Mouse (Mus musculus): ENCODE measurements around the gene Rhd. TPM values are rescaled to one million over a fixed set of nuclear protein-coding genes. Genes with fewer than 3 reads are reported as not detected.

Gene Rhd
- polyA plus RNA-seq, 1 experiment = 0.06 TPM

- Histone ChIP-seq H3K4me1 (ENCODE audit: control insufficient read depth, insufficient read depth, low read length) (peaks cover 2% of the 10 kb centered on the region; the same call in 1 of the 2 replicates), H3K4me3 (ENCODE audit: insufficient read depth, low read length) (no peak overlapping the region), H3K27ac (ENCODE audit: insufficient read depth, low read length) (no peak overlapping the region)
- TF ChIP-seq CTCF (IDR thresholded peaks at IDR 0.05; ENCODE audit: extremely low read depth, insufficient read depth, low read length) (no peak), POLR2A (IDR thresholded peaks at IDR 0.05; ENCODE audit: extremely low read depth, insufficient read depth, low read length) (no peak)
Measured at GRCm38 (mm10) chr4:134855371-134855770, 9.0 kb upstream of the Rhd start.

DNA sequence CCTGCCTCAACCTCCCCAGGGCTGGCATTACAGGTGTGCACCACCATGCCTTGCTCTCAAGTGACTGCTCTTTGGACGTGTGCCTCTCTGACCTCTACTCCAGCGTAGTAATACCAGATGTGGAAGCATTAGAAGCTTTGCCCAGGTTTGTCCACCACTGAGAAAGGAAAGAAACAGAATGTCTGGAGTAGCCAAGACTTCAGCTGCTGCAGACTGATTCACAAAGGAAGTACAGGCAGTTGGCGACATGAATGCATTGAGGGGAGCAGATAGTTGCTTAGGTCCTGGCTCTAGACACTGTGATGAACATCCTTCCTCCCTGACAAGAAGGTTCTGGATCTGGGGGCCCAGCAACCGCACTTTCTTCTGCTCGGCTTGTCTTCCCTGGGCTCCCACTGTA lies 8.3 kb upstream of the Rhd start:
- TF ChIP-seq POLR2A (IDR thresholded peaks at IDR 0.05; ENCODE audit: extremely low read depth, insufficient read depth, low read length) = no peak
- TF ChIP-seq CTCF (IDR thresholded peaks at IDR 0.05; ENCODE audit: extremely low read depth, insufficient read depth, low read length) = no peak
- Histone ChIP-seq H3K4me1 (ENCODE audit: control insufficient read depth, insufficient read depth, low read length) (no peaks in the 10 kb centered on the region), H3K4me3 (ENCODE audit: insufficient read depth, low read length) (no peak overlapping the region), H3K27ac (ENCODE audit: insufficient read depth, low read length) (no peak overlapping the region)

DNA sequence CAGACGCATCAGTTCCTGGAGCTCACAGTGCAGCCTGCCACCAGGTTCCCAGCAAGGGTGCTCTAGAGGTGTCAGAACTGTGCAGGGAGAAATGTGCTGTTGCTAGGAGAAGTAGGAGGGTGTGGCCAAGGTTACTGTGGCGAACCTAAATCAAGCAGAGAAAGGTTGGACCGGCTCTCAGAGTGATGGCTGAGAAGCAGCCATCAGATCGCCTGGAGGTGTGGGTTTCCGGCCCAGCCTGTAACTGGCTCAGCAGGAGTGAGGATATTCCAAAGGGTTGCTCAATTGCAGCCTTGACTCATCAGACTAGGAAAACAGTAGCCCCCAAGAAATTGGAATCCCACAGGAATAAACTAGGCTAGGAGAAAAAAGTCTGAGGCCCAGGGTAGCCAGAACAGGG lies 7.8 kb upstream of the Rhd start:
- no peak for TF ChIP-seq CTCF (IDR thresholded peaks at IDR 0.05; ENCODE audit: extremely low read depth, insufficient read depth, low read length)
- no peak for TF ChIP-seq POLR2A (IDR thresholded peaks at IDR 0.05; ENCODE audit: extremely low read depth, insufficient read depth, low read length)
- H3K4me3 ChIP-seq (ENCODE audit: insufficient read depth, low read length) = no peak overlapping the region
- no peaks in the 10 kb centered on the region for H3K4me1 ChIP-seq (ENCODE audit: control insufficient read depth, insufficient read depth, low read length)
- H3K27ac ChIP-seq (ENCODE audit: insufficient read depth, low read length) = no peak overlapping the region

GRCm38 (mm10) chr4:134858494-134858893 lies 5.8 kb upstream of the Rhd start:
- Histone ChIP-seq H3K4me3 (ENCODE audit: insufficient read depth, low read length) (no peak overlapping the region), H3K27ac (ENCODE audit: insufficient read depth, low read length) (no peak overlapping the region), H3K4me1 (ENCODE audit: control insufficient read depth, insufficient read depth, low read length) (no peaks in the 10 kb centered on the region)
- TF ChIP-seq POLR2A (IDR thresholded peaks at IDR 0.05; ENCODE audit: extremely low read depth, insufficient read depth, low read length) = no peak
- TF ChIP-seq CTCF (IDR thresholded peaks at IDR 0.05; ENCODE audit: extremely low read depth, insufficient read depth, low read length) = no peak

DNA sequence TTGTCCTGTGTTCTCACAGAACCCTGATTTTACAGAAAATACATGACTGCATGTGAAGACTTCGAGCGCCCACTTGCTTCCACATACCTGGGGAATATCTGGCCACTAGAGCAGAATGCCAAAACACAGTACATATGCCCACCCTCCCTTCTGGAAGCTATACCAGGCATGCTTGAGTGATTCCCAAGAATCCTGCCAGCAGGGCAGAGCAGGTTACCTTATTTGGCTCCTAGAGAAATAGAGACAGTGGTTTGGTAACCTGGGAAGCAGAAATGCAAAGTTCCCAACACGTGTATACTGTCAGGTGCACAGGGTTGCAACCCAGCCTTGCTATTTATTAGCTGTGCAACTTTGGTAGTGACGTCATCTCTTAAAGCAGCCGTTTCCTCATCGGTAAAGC lies 2.5 kb upstream of the Rhd start:
- no peak for TF ChIP-seq POLR2A (IDR thresholded peaks at IDR 0.05; ENCODE audit: extremely low read depth, insufficient read depth, low read length)
- no peak for TF ChIP-seq CTCF (IDR thresholded peaks at IDR 0.05; ENCODE audit: extremely low read depth, insufficient read depth, low read length)
- Histone ChIP-seq H3K4me1 (ENCODE audit: control insufficient read depth, insufficient read depth, low read length) (no peaks in the 10 kb centered on the region), H3K4me3 (ENCODE audit: insufficient read depth, low read length) (no peak overlapping the region), H3K27ac (ENCODE audit: insufficient read depth, low read length) (no peak overlapping the region)

GRCm38 (mm10) chr4:134862996-134863395 lies 1.3 kb upstream of the Rhd start:
- Histone ChIP-seq H3K4me1 (ENCODE audit: control insufficient read depth, insufficient read depth, low read length) (no peaks in the 10 kb centered on the region), H3K4me3 (ENCODE audit: insufficient read depth, low read length) (no peak overlapping the region), H3K27ac (ENCODE audit: insufficient read depth, low read length) (no peak overlapping the region)
- no peak for TF ChIP-seq POLR2A (IDR thresholded peaks at IDR 0.05; ENCODE audit: extremely low read depth, insufficient read depth, low read length)
- no peak for TF ChIP-seq CTCF (IDR thresholded peaks at IDR 0.05; ENCODE audit: extremely low read depth, insufficient read depth, low read length)

DNA sequence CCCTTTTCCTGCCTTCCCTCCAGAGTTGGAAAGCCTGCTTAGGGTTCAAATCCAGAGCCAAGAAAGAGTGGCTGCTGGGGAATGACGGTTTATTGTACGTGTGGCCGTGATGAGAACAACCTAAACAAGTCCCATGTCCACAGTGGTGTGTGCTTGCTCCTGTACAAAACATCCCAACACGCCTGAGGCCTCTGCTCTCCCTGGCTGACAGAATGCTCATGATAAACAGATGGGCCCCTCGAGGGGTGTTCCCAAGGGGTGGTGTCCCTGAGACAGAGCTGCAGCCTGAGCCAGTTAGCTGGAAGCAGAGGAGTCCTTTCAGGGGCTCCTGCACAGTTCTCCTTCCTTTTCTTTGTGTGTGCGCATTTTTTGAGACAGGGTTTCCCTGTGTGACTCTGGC lies 1.0 kb downstream of the Rhd start:
- TF ChIP-seq CTCF (IDR thresholded peaks at IDR 0.05; ENCODE audit: extremely low read depth, insufficient read depth, low read length) (no peak), POLR2A (IDR thresholded peaks at IDR 0.05; ENCODE audit: extremely low read depth, insufficient read depth, low read length) (no peak)
- no peak overlapping the region for H3K27ac ChIP-seq (ENCODE audit: insufficient read depth, low read length)

DNA sequence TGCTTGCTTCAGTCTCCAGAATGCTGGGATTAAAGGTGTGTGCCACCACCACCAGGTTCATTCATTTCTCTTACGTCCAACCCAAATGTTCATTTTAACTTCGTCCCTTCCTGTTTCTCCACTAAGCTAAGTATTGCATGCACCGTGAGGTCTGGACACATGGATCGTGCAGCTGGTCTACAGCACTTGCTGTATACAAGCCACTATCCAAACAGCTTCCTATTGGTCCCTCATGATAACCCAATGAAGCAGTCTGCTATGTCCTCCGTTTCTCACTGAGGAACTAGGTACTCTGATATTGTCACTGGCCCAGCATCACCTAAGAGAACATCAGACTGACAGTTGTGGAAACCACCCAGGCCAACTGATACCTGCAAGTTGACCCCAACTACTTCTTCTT lies 1.5 kb downstream of the Rhd start:
- Histone ChIP-seq H3K4me3 (ENCODE audit: insufficient read depth, low read length) (no peak overlapping the region), H3K4me1 (ENCODE audit: control insufficient read depth, insufficient read depth, low read length) (no peaks in the 10 kb centered on the region), H3K27ac (ENCODE audit: insufficient read depth, low read length) (no peak overlapping the region)
- TF ChIP-seq POLR2A (IDR thresholded peaks at IDR 0.05; ENCODE audit: extremely low read depth, insufficient read depth, low read length) (no peak), CTCF (IDR thresholded peaks at IDR 0.05; ENCODE audit: extremely low read depth, insufficient read depth, low read length) (no peak)

More for the DNA sequence above, 1.0 kb downstream of the Rhd start:
- H3K4me1 ChIP-seq (ENCODE audit: control insufficient read depth, insufficient read depth, low read length) = no peaks in the 10 kb centered on the region
- H3K4me3 ChIP-seq (ENCODE audit: insufficient read depth, low read length) = no peak overlapping the region

- Histone ChIP-seq H3K4me1 (ENCODE audit: control insufficient read depth, insufficient read depth, low read length) (no peaks in the 10 kb centered on the region), H3K4me3 (ENCODE audit: insufficient read depth, low read length) (no peak overlapping the region), H3K27ac (ENCODE audit: insufficient read depth, low read length) (no peak overlapping the region)
- TF ChIP-seq POLR2A (IDR thresholded peaks at IDR 0.05; ENCODE audit: extremely low read depth, insufficient read depth, low read length) = no peak
- no peak for TF ChIP-seq CTCF (IDR thresholded peaks at IDR 0.05; ENCODE audit: extremely low read depth, insufficient read depth, low read length)
Measured at GRCm38 (mm10) chr4:134867213-134867612, 2.9 kb downstream of the Rhd start.

- no peak for TF ChIP-seq CTCF (IDR thresholded peaks at IDR 0.05; ENCODE audit: extremely low read depth, insufficient read depth, low read length)
- no peak for TF ChIP-seq POLR2A (IDR thresholded peaks at IDR 0.05; ENCODE audit: extremely low read depth, insufficient read depth, low read length)
- no peak overlapping the region for H3K27ac ChIP-seq (ENCODE audit: insufficient read depth, low read length)
- H3K4me3 ChIP-seq (ENCODE audit: insufficient read depth, low read length) = no peak overlapping the region
- no peaks in the 10 kb centered on the region for H3K4me1 ChIP-seq (ENCODE audit: control insufficient read depth, insufficient read depth, low read length)
Measured at GRCm38 (mm10) chr4:134867661-134868060, 3.3 kb downstream of the Rhd start.

- no peak overlapping the region for H3K4me3 ChIP-seq (ENCODE audit: insufficient read depth, low read length)
- H3K27ac ChIP-seq (ENCODE audit: insufficient read depth, low read length) = no peak overlapping the region
- TF ChIP-seq CTCF (IDR thresholded peaks at IDR 0.05; ENCODE audit: extremely low read depth, insufficient read depth, low read length) (no peak), POLR2A (IDR thresholded peaks at IDR 0.05; ENCODE audit: extremely low read depth, insufficient read depth, low read length) (no peak)
- H3K4me1 ChIP-seq (ENCODE audit: control insufficient read depth, insufficient read depth, low read length) = no peaks in the 10 kb centered on the region
Measured at GRCm38 (mm10) chr4:134868065-134868464, 3.7 kb downstream of the Rhd start.
